Mouse (Mus musculus): ENCODE data around the gene Aqp6.

DNA sequence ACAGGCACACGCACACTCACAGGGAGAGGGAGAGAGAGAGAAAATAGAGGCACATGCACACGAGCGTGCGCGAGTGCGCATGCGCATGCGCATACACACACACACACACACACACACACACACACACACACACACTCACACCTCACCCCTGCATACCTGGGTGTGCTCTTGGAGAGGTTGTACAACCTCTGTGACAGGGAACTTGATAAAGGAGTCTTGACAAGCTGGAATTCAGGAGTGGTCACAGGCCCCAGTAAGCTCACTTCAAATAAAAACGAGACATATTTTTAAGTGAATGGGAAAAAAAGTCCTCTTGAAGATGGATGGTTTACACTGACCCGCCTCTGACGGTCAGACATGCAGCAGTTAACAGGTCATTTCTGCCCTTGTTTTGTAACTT, 20.9 kb downstream of the Aqp6 start:
- TF ChIP-seq POLR2A (IDR thresholded peaks at IDR 0.05; ENCODE audit: borderline replicate concordance, control insufficient read depth, low read depth, low read length) (no peak), CTCF (IDR thresholded peaks at IDR 0.05; ENCODE audit: control insufficient read depth, insufficient read depth, low read length) (no peak)
